Mouse (Mus musculus): ENCODE measurements at regions not wholly inside any gene's neighbourhood (a gene's known extent, or its start where the extent isn't known, plus 50 kb on each side); places are given as distances from the start of the nearest gene placed in this dataset.
"Not testable (repeated sequence)": the region's sequence is repeated elsewhere in the genome, so short reads cannot be mapped to it uniquely, and the experiment has no call there.

- no peak for DNase-seq
These were observed 552.7 kb downstream of the Hdgfl1 start for GRCm38 (mm10) chr13:26217299-26217698.

- no peak for DNase-seq
These were observed 553.4 kb downstream of the Hdgfl1 start for GRCm38 (mm10) chr13:26216579-26216978.

GRCm38 (mm10) chr13:26205532-26206105 lies 564.3 kb downstream of the Hdgfl1 start:
- DNase-seq, result no peak

- no peak for DNase-seq
These were observed 575.3 kb downstream of the Hdgfl1 start for GRCm38 (mm10) chr13:26194646-26195045.

GRCm38 (mm10) chr13:26183879-26184278 lies 586.1 kb downstream of the Hdgfl1 start:
- DNase-seq, result no peak

- no peak for DNase-seq
These were observed 598.0 kb downstream of the Hdgfl1 start for GRCm38 (mm10) chr13:26171891-26172482.

GRCm38 (mm10) chr13:26169641-26170040 lies 600.3 kb downstream of the Hdgfl1 start:
- DNase-seq, result no peak

- no peak for DNase-seq
These were observed 611.3 kb downstream of the Hdgfl1 start for GRCm38 (mm10) chr13:26158703-26159102.

GRCm38 (mm10) chr13:26154701-26155471 lies 615.1 kb downstream of the Hdgfl1 start:
- DNase-seq, result peak; percentile 84 to 88

GRCm38 (mm10) chr13:26154251-26154650 lies 615.7 kb downstream of the Hdgfl1 start:
- no peak for DNase-seq

- no peak for DNase-seq
These were observed 616.9 kb downstream of the Hdgfl1 start for GRCm38 (mm10) chr13:26153093-26153492.

GRCm38 (mm10) chr13:26150426-26150825 lies 619.5 kb downstream of the Hdgfl1 start:
- DNase-seq, result no peak

GRCm38 (mm10) chr13:26142811-26143210 lies 627.2 kb downstream of the Hdgfl1 start:
- no peak for DNase-seq

- DNase-seq, result no peak
These were observed 650.6 kb downstream of the Hdgfl1 start for GRCm38 (mm10) chr13:26119363-26119762.

- DNase-seq, result no peak
These were observed 655.8 kb downstream of the Hdgfl1 start for GRCm38 (mm10) chr13:26114136-26114535.

- not testable (repeated sequence) for DNase-seq
These were observed 656.2 kb downstream of the Hdgfl1 start for GRCm38 (mm10) chr13:26113723-26114122.

GRCm38 (mm10) chr13:26112579-26112978 lies 657.4 kb downstream of the Hdgfl1 start:
- no peak for DNase-seq

GRCm38 (mm10) chr13:26109013-26109412 lies 661.0 kb downstream of the Hdgfl1 start:
- no peak for DNase-seq

- DNase-seq, result no peak
These were observed 681.2 kb downstream of the Hdgfl1 start for GRCm38 (mm10) chr13:26088727-26089126.

GRCm38 (mm10) chr13:26080814-26081213 lies 689.2 kb downstream of the Hdgfl1 start:
- DNase-seq, result no peak

- DNase-seq, result no peak
These were observed 689.7 kb downstream of the Hdgfl1 start for GRCm38 (mm10) chr13:26080302-26080701.

- no peak for DNase-seq
These were observed 690.6 kb downstream of the Hdgfl1 start for GRCm38 (mm10) chr13:26079362-26079761.

GRCm38 (mm10) chr13:26061322-26061721 lies 708.6 kb downstream of the Hdgfl1 start:
- no peak for DNase-seq

- DNase-seq, result peak in 1 of 2 experiments; percentile 12
These were observed 732.3 kb downstream of the Hdgfl1 start for GRCm38 (mm10) chr13:26037699-26038098.
